Mouse (Mus musculus) G1E (cell line): ENCODE data around the gene Ppara. TPM values are rescaled to one million over a fixed set of nuclear protein-coding genes. Genes with fewer than 3 reads are reported as not detected.

Experiments used
- ATAC-seq: 2 replicates; pipeline ENCODE4 v1.8.0; 2016; ENCODE audit warnings: mild to moderate bottlenecking; ENCODE audit not compliant: insufficient number of reproducible peaks, poor library complexity, low FRiP score, severe bottlenecking; ENCODE audit errors: extremely low read depth
- DNase-seq: peaks from one replicate; pipeline ENCODE4 v3.0.0; 2012; ENCODE audit warnings: low spot score
- H3K27me3 ChIP-seq: 2 replicates; pipeline ENCODE4 v1.6.1; 2012; ENCODE audit warnings: mild to moderate bottlenecking, low read length, inconsistent platforms; ENCODE audit not compliant: insufficient read depth
- H3K36me3 ChIP-seq: replicated peaks from 2 replicates; pipeline ENCODE3; 2012; ENCODE audit warnings: mild to moderate bottlenecking, inconsistent platforms
- H3K4me1 ChIP-seq: 2 replicates; pipeline ENCODE4 v1.6.1; 2012; ENCODE audit warnings: low read depth, low read length, inconsistent platforms, mixed read lengths; ENCODE audit not compliant: insufficient read depth
- H3K4me3 ChIP-seq: 2 replicates; pipeline ENCODE4 v1.5.1; 2012; ENCODE audit warnings: low read depth, mild to moderate bottlenecking, inconsistent platforms, low read length, moderate library complexity, mixed read lengths
- H3K9me3 ChIP-seq: replicated peaks from 2 replicates; pipeline ENCODE4 v1.6.1; 2012; ENCODE audit warnings: inconsistent platforms
- CTCF ChIP-seq: IDR thresholded peaks from 2 replicates; pipeline ENCODE4 v1.5.1; 2012; ENCODE audit warnings: low read depth, low read length, inconsistent platforms, mixed read lengths
- GATA1 ChIP-seq: IDR thresholded peaks from 2 replicates; pipeline ENCODE4 v1.6.1; 2012; ENCODE audit warnings: borderline replicate concordance, low read length, inconsistent platforms, mixed read lengths
- GATA2 ChIP-seq: IDR thresholded peaks from 2 replicates; pipeline ENCODE4 v1.6.1; 2012; ENCODE audit warnings: low read depth, low read length, inconsistent platforms, borderline replicate concordance
- POLR2AphosphoS5 ChIP-seq: IDR thresholded peaks from 2 replicates; pipeline ENCODE4 v1.6.1; 2012; ENCODE audit warnings: low read depth, low read length, inconsistent platforms; ENCODE audit not compliant: insufficient replicate concordance
- TAL1 ChIP-seq: conservative IDR thresholded peaks from 2 replicates; pipeline ENCODE4 v1.6.1; 2012; ENCODE audit warnings: low read depth, low read length, inconsistent platforms, mixed read lengths
- polyA plus RNA-seq: library from polyadenylated mRNA; stranded (reverse); fragments of >175 nt; gene quantifications from 2 replicates; pipeline ENCODE4 v1.2.3, GENCODE M21; 2012
- total RNA-seq, 2 experiments: library from RNA; stranded (forward) in 1 of 2; stranded (reverse) in 1 of 2; fragments of 200-1000 nt in 1 of 2; fragments of >200 nt in 1 of 2; fragmentation: Nextera tagmentation in 1 of 2; gene quantifications; 2 replicates each; pipeline ENCODE4 v1.2.3; 2014 to 2017

The Ppara gene
- total and polyA plus RNA-seq, 3 experiments, result 0.11 TPM; not detected in 2

GRCm38 (mm10) chr15:85699452-85699851 is 35.3 kb upstream of the Ppara start:
- TF ChIP-seq CTCF (no peak), TAL1 (no peak), GATA2 (no peak), GATA1 (no peak), POLR2AphosphoS5 (no peak)
- no peak overlapping the region for H3K4me3 ChIP-seq
- no peaks in the 10 kb centered on the region for H3K9me3 ChIP-seq
- ATAC-seq, result no peak
- peaks cover 5% of the 10 kb centered on the region; the same call in 1 of the 2 replicates for H3K27me3 ChIP-seq
- H3K4me1 ChIP-seq, result peaks cover 6% of the 10 kb centered on the region; the same call in 1 of the 2 replicates
- H3K36me3 ChIP-seq, result peaks cover 54% of the 10 kb centered on the region
- DNase-seq, result no peak

- ATAC-seq (no peak), DNase-seq (no peak)
- no peaks in the 10 kb centered on the region for H3K9me3 ChIP-seq
- peaks cover 56% of the 10 kb centered on the region for H3K36me3 ChIP-seq
- TF ChIP-seq POLR2AphosphoS5 (no peak), TAL1 (no peak), GATA1 (no peak), GATA2 (no peak)
- H3K4me3 ChIP-seq, result no peak overlapping the region
- peaks cover 6% of the 10 kb centered on the region; the same call in 1 of the 2 replicates for H3K4me1 ChIP-seq
- H3K27me3 ChIP-seq, result peaks cover 9% of the 10 kb centered on the region; the same call in 1 of the 2 replicates
Measured at GRCm38 (mm10) chr15:85699862-85700501, 34.8 kb upstream of the Ppara start.

GRCm38 (mm10) chr15:85700716-85701115 is 34.1 kb upstream of the Ppara start:
- TF ChIP-seq TAL1, result no peak
- no peak for TF ChIP-seq CTCF
- TF ChIP-seq GATA2, result no peak
- no peak for ATAC-seq
- Histone ChIP-seq H3K4me1 (peaks cover 6% of the 10 kb centered on the region; the same call in 1 of the 2 replicates), H3K4me3 (no peak overlapping the region), H3K27me3 (peaks cover 10% of the 10 kb centered on the region; the same call in 1 of the 2 replicates), H3K9me3 (no peaks in the 10 kb centered on the region), H3K36me3 (peaks cover 54% of the 10 kb centered on the region)
- no peak for DNase-seq

GRCm38 (mm10) chr15:85701128-85701930 is 33.5 kb upstream of the Ppara start:
- peaks cover 52% of the 10 kb centered on the region for H3K36me3 ChIP-seq
- TF ChIP-seq GATA1 (no peak), CTCF (no peak)
- no peak for ATAC-seq

GRCm38 (mm10) chr15:85702411-85702951 is 32.3 kb upstream of the Ppara start:
- no peak overlapping the region for H3K4me3 ChIP-seq

More at GRCm38 (mm10) chr15:85701128-85701930, 33.5 kb upstream of the Ppara start:
- Histone ChIP-seq H3K4me3 (no peak overlapping the region), H3K9me3 (no peaks in the 10 kb centered on the region), H3K27me3 (peaks cover 10% of the 10 kb centered on the region; the same call in 1 of the 2 replicates), H3K4me1 (peaks cover 6% of the 10 kb centered on the region; the same call in 1 of the 2 replicates)
- no peak for DNase-seq

GRCm38 (mm10) chr15:85703194-85703641 is 31.6 kb upstream of the Ppara start:
- Histone ChIP-seq H3K9me3 (no peaks in the 10 kb centered on the region), H3K27me3 (peaks cover 10% of the 10 kb centered on the region; the same call in 1 of the 2 replicates), H3K4me1 (peaks cover 5% of the 10 kb centered on the region; the same call in 1 of the 2 replicates), H3K4me3 (no peak overlapping the region), H3K36me3 (peaks cover 52% of the 10 kb centered on the region)
- TF ChIP-seq TAL1 (no peak), GATA2 (no peak), CTCF (no peak), POLR2AphosphoS5 (no peak), GATA1 (no peak)
- DNase-seq (no peak), ATAC-seq (no peak)

More at GRCm38 (mm10) chr15:85702411-85702951, 32.3 kb upstream of the Ppara start:
- H3K27me3 ChIP-seq, result peaks cover 10% of the 10 kb centered on the region; the same call in 1 of the 2 replicates
- DNase-seq, result no peak
- H3K9me3 ChIP-seq, result no peaks in the 10 kb centered on the region
- no peak for TF ChIP-seq CTCF
- no peak for TF ChIP-seq TAL1
- TF ChIP-seq POLR2AphosphoS5, result no peak
- TF ChIP-seq GATA1, result no peak
- TF ChIP-seq GATA2, result no peak
- H3K36me3 ChIP-seq, result peaks cover 52% of the 10 kb centered on the region
- peaks cover 6% of the 10 kb centered on the region; the same call in 1 of the 2 replicates for H3K4me1 ChIP-seq
- no peak for ATAC-seq
